Comparison of ENCODE assay signal across 23 mouse cellular contexts in the genomic region with DNA sequence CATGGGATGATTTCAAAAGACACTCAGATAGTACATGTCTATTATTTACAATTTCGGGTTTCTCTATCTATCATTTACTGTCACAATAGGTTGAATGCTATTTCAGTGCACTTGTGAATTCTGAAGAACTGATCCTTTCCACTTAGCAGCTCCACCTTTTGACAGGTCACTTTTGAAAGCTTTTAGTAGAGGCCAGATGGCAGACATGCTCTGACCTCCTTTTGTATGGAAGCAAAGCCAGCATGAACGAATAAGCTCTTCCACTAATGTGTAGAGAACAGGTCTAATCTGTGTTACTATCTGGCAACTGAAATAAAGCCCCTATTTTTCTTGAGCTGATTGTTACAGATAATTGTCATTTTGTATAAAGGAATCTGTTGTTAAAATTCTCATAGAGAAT.
"Had no signal": no experiment of that assay in that cellular context is flagged by ENCODE, and none has a peak within 500 bp of the region (broad histone marks: within the 10 kb centered on the region; RNA-seq: fewer than 3 reads in every experiment).

No protein-coding gene starts in this region.

- H3K4me1 ChIP-seq: heart, embryonic 10.5 days; heart, embryonic 12.5 days; hindbrain, embryonic 10.5 days; hindbrain, embryonic 12.5 days; hindbrain, embryonic 15.5 days; limb, embryonic 10.5 days; limb, embryonic 12.5 days; liver, embryonic 13.5 days; liver, embryonic 15.5 days had no signal

- H3K4me3 ChIP-seq: gastrocnemius, adult 2 months; heart, embryonic 10.5 days; heart, embryonic 12.5 days; hindbrain, embryonic 10.5 days; hindbrain, embryonic 12.5 days; hindbrain, embryonic 15.5 days; layer of hippocampus, adult 2 months; left cerebral cortex, adult 2 months; limb, embryonic 10.5 days; limb, embryonic 12.5 days; liver, embryonic 13.5 days; liver, embryonic 15.5 days had no signal

- DNase-seq: gastrocnemius, adult 2 months; gastrocnemius, postnatal 10 days; gastrocnemius, postnatal 25 days; heart, adult 18-20 months; heart, postnatal 10 days; heart, postnatal 4 days; kidney, adult 11 months; kidney, adult 8-10 months; kidney, postnatal 10 days; kidney, postnatal 25 days; kidney, postnatal 4 days; liver; liver, embryonic 13.5 days had no signal
